Mouse (Mus musculus) intestine, postnatal 0 days (tissue): ENCODE measurements around the gene Stambp. TPM values are rescaled to one million over a fixed set of nuclear protein-coding genes. Genes with fewer than 3 reads are reported as not detected.

Source experiments
- ATAC-seq: fragments of 200-750 bp; cut with Nextera tagmentation; 2 replicates; pipeline ENCODE4 v1.8.0; 2017; ENCODE audit warnings: mild to moderate bottlenecking, moderate TSS enrichment, moderate library complexity
- H3K27ac ChIP-seq: fragments of 300-500 bp; sonication (generic); 2 replicates; pipeline ENCODE4 v1.5.1; 2014; ENCODE audit warnings: mild to moderate bottlenecking, low read depth, low read length, moderate library complexity
- H3K27me3 ChIP-seq: fragments of 300-500 bp; sonication (generic); replicated peaks from 2 replicates; pipeline ENCODE4 v1.6.1; 2014; ENCODE audit warnings: low read length, mixed read lengths; ENCODE audit not compliant: control insufficient read depth, insufficient read depth
- H3K36me3 ChIP-seq: fragments of 300-500 bp; sonication (generic); 2 replicates; pipeline ENCODE4 v1.6.1; 2014; ENCODE audit warnings: mild to moderate bottlenecking, moderate library complexity; ENCODE audit not compliant: control insufficient read depth, insufficient read depth
- H3K4me1 ChIP-seq: fragments of 300-500 bp; sonication (generic); replicated peaks from 2 replicates; pipeline ENCODE4 v1.6.1; 2014; ENCODE audit warnings: antibody characterized with exemption, low read length, mixed read lengths; ENCODE audit not compliant: control insufficient read depth, insufficient read depth
- H3K4me2 ChIP-seq: fragments of 300-500 bp; sonication (generic); replicated peaks from 2 replicates; pipeline ENCODE4 v1.6.1; 2014; ENCODE audit warnings: low read depth, mild to moderate bottlenecking, moderate library complexity
- H3K4me3 ChIP-seq: fragments of 300-500 bp; sonication (generic); 2 replicates; pipeline ENCODE4 v1.5.1; 2014; ENCODE audit warnings: low read depth, low read length
- H3K9ac ChIP-seq: fragments of 300-500 bp; sonication (generic); 2 replicates; pipeline ENCODE4 v1.6.1; 2014; ENCODE audit warnings: mild to moderate bottlenecking, low read depth, low read length
- H3K9me3 ChIP-seq: fragments of 300-500 bp; sonication (generic); 2 replicates; pipeline ENCODE4 v1.6.1; 2016; ENCODE audit warnings: mixed run types; ENCODE audit not compliant: control insufficient read depth
- CTCF ChIP-seq: sonication (generic); IDR thresholded peaks from 2 replicates; pipeline ENCODE4 v1.5.1; 2016; ENCODE audit warnings: low read depth, mild to moderate bottlenecking, control low read depth, antibody characterized with exemption, moderate library complexity
- WGBS: fragments of 180-500 bp; shearing (Covaris S2); extraction: QIAGEN DNeasy Blood & Tissue Kit; methylation state at CpG from one replicate; pipeline ENCODE4 v1.1.7; 2014; 5-methylcytosine and 5-hydroxymethylcytosine counted together
- polyA plus RNA-seq: library from polyadenylated mRNA; unstranded; fragments of >200 nt; fragmentation: Nextera tagmentation; extraction: Ambion mirVana; gene quantifications from 2 replicates; pipeline ENCODE4 v1.2.1, GENCODE M21; 2015

Stambp gene
- polyA plus RNA-seq, 1 experiment from 2014 or later = 24.9 TPM

GRCm38 (mm10) chr6:83506258-83507167 lies 66.0 kb downstream of the Stambp start, which contains the start of gene Dguok:
Gene Dguok, minus strand, starts transcription at chr6:83506969.
- H3K4me3 ChIP-seq = peak within 1 kb of the TSS; percentile 67
- no peaks in the 10 kb centered on the region for H3K27me3 ChIP-seq
- no peaks in the 10 kb centered on the region for H3K4me1 ChIP-seq
- H3K9me3 ChIP-seq = no peaks in the 10 kb centered on the region
- peak within 1 kb of the TSS; percentile 85 for H3K27ac ChIP-seq
- H3K36me3 ChIP-seq = no peaks in the 10 kb centered on the region
- peak within 1 kb of the TSS; percentile 86 for H3K4me2 ChIP-seq
- peak within 1 kb of the TSS; percentile 69 for H3K9ac ChIP-seq
- TF ChIP-seq CTCF = no peak
- ATAC-seq = peak; percentile 96
- WGBS = under 1% methylated on average over 54 of the region's 54 CpGs

GRCm38 (mm10) chr6:83505554-83505953 lies 67.0 kb downstream of the Stambp start:
- Histone ChIP-seq H3K27ac (no peak overlapping the region), H3K27me3 (no peaks in the 10 kb centered on the region), H3K4me1 (no peaks in the 10 kb centered on the region), H3K4me3 (no peak overlapping the region), H3K4me2 (peak overlapping the region; percentile 86; the same call in 1 of the 2 replicates), H3K9ac (0 out of 2 replicates have a peak overlapping the region, but pooled peaks have one; percentile 11), H3K36me3 (no peaks in the 10 kb centered on the region), H3K9me3 (no peaks in the 10 kb centered on the region)
- no peak for ATAC-seq
- 88% methylated on average over 4 of the region's 4 CpGs for WGBS
- no peak for TF ChIP-seq CTCF

- H3K36me3 ChIP-seq = 0 out of 2 replicates have a peak, but pooled peaks cover 2% of the 10 kb centered on the region
- H3K27ac ChIP-seq = no peak overlapping the region
- ATAC-seq = no peak
- no peak overlapping the region for H3K9ac ChIP-seq
- no peak for TF ChIP-seq CTCF
- no peak overlapping the region for H3K4me2 ChIP-seq
- no peaks in the 10 kb centered on the region for H3K9me3 ChIP-seq
- 87% methylated on average over 3 of the region's 3 CpGs for WGBS
- H3K27me3 ChIP-seq = no peaks in the 10 kb centered on the region
- H3K4me3 ChIP-seq = no peak overlapping the region
- H3K4me1 ChIP-seq = no peaks in the 10 kb centered on the region
Observed at GRCm38 (mm10) chr6:83503361-83503760, 69.2 kb downstream of the Stambp start.

GRCm38 (mm10) chr6:83502656-83503055 lies 69.9 kb downstream of the Stambp start:
- ATAC-seq = no peak
- 83% methylated on average over 3 of the region's 3 CpGs for WGBS
- H3K9me3 ChIP-seq = no peaks in the 10 kb centered on the region
- TF ChIP-seq CTCF = no peak
- no peaks in the 10 kb centered on the region for H3K4me1 ChIP-seq
- no peak overlapping the region for H3K4me3 ChIP-seq
- 0 out of 2 replicates have a peak overlapping the region, but pooled peaks have one; percentile 1 for H3K27ac ChIP-seq
- H3K36me3 ChIP-seq = 0 out of 2 replicates have a peak, but pooled peaks cover 9% of the 10 kb centered on the region
- H3K27me3 ChIP-seq = no peaks in the 10 kb centered on the region
- H3K4me2 ChIP-seq = no peak overlapping the region
- H3K9ac ChIP-seq = no peak overlapping the region

GRCm38 (mm10) chr6:83501524-83502310 lies 70.8 kb downstream of the Stambp start:
- no peaks in the 10 kb centered on the region for H3K27me3 ChIP-seq
- 0 out of 2 replicates have a peak, but pooled peaks cover 10% of the 10 kb centered on the region for H3K36me3 ChIP-seq
- H3K4me3 ChIP-seq = no peak overlapping the region
- TF ChIP-seq CTCF = no peak
- no peak overlapping the region for H3K27ac ChIP-seq
- 51% methylated on average over 9 of the region's 9 CpGs for WGBS
- H3K4me2 ChIP-seq = no peak overlapping the region
- no peak for ATAC-seq
- no peaks in the 10 kb centered on the region for H3K9me3 ChIP-seq
- H3K4me1 ChIP-seq = no peaks in the 10 kb centered on the region
- H3K9ac ChIP-seq = no peak overlapping the region

- no peaks in the 10 kb centered on the region for H3K4me1 ChIP-seq
Observed at GRCm38 (mm10) chr6:83500462-83500861, 72.1 kb downstream of the Stambp start.

More at GRCm38 (mm10) chr6:83500462-83500861, 72.1 kb downstream of the Stambp start:
- no peaks in the 10 kb centered on the region for H3K27me3 ChIP-seq
- H3K27ac ChIP-seq = no peak overlapping the region
- WGBS = 59% methylated on average over 3 of the region's 3 CpGs
- H3K9me3 ChIP-seq = no peaks in the 10 kb centered on the region
- TF ChIP-seq CTCF = peak; percentile 60
- H3K36me3 ChIP-seq = peaks cover 17% of the 10 kb centered on the region; the same call in 1 of the 2 replicates
- ATAC-seq = no peak
- no peak overlapping the region for H3K4me3 ChIP-seq
- H3K4me2 ChIP-seq = no peak overlapping the region
- no peak overlapping the region for H3K9ac ChIP-seq
